Mouse (Mus musculus): ENCODE results near the gene Tmed5.
"Not testable (repeated sequence)": the region's sequence is repeated elsewhere in the genome, so short reads cannot be mapped to it uniquely, and the experiment has no call there.

The Tmed5 gene

DNA sequence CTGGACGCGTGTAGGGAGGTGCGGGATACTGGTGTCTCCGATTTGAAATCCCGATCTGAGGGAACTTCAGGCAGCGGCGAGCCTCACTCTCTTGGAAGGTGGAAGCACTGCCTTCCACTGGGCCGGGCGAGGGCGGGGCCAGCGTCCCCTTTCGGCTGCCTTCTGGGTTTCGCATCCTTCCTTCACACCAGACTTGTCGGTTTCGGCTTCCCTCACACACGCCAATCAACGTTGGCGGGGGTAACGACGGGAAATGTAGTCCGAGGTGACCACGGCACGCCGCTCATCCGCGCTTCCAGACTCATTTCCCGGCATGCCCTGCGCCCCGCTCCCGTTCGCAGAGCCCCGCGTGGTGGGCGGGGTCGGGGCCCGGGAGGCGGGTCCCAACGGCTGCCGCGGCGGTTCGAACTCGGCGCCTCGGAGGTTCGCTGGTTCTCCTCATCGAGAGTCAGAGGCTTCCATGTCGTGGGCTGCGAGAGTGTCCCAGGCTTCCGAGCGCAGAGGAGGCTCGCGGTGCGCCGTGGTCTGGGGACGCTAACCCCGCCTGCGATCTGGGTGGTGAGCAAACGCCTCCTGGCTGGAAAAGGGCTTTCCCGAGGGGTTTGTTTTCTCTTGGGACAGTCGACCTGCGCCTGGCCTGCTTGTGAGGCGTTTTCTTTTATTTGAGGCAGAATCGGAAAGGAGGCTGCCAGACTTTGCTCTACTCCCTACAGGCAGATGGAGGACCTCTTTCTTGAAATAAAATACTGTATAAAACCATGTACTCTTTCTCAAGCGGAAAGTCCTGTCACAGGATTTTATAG lies at the start of gene Tmed5, which contains the start of gene Ccdc18:
Gene Tmed5 (minus strand): TSS at position 180 of the 803 bp plus-strand sequence.
Gene Ccdc18 (plus strand): TSS at position 435 of the 803 bp plus-strand sequence.
- peak; percentile 96 for DNase-seq (ENCODE audit: low read depth, low spot score)

DNA sequence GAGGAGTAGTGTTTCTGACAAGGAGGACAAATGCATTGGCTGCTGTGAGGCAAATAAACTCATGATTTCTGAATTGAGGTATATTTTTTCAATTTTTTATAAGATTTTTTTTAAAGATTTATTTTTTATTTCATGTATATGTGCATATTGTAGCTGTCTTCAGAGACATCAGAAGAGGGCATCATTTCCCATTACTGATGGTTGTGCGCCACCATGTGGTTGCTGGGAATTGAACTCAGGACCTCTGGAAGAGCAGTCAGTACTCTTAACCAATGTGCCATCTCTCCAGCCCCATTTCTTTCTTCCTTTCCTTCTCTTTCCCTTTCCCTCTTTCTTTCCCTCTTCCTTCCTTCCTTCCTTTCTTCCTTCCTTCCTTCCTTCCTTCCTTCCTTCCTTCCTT lies 31.3 kb upstream of the Tmed5 start:
- DNase-seq (ENCODE audit: low read depth, low spot score): no peak

DNA sequence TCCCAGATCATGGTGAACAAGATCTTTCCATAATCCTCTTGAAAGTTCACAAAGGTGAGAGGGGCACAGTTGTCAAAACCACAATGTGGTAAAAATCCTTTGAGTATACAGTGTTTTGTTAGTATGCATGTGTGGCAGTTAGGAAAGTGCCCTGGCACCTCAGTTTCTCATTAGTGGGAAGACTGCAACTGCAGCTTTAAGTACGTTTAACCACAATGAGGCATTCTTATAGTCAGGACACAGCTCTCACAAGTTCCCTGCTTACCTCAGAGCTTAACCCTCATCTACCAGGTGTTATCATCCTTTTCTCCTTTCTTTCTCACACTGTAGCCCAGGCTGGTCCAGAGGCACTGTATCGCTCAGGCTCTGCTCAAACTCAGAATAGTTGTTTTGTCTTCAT lies 28.4 kb upstream of the Tmed5 start:
- no peak for DNase-seq (ENCODE audit: low read depth, low spot score)

DNA sequence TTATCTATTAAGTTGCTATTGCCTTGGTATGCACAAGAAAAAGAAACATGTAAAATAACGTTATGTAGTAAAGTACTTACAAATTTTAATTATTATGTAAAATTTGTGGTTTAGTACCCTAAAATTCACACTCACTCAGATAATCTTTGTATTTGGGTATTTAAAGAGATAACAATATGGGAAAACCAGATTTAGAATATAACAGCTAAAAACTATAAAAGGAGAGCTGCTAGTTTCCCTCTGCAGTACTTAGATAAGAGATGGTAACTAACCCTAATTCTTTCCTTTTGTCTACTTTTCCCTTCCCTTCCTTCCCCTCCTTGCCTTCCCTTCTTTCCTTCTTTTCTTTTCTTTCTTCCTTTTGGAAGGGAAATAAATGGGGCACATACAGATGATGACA lies 20.2 kb upstream of the Tmed5 start:
- no peak for DNase-seq (ENCODE audit: low read depth, low spot score)

DNA sequence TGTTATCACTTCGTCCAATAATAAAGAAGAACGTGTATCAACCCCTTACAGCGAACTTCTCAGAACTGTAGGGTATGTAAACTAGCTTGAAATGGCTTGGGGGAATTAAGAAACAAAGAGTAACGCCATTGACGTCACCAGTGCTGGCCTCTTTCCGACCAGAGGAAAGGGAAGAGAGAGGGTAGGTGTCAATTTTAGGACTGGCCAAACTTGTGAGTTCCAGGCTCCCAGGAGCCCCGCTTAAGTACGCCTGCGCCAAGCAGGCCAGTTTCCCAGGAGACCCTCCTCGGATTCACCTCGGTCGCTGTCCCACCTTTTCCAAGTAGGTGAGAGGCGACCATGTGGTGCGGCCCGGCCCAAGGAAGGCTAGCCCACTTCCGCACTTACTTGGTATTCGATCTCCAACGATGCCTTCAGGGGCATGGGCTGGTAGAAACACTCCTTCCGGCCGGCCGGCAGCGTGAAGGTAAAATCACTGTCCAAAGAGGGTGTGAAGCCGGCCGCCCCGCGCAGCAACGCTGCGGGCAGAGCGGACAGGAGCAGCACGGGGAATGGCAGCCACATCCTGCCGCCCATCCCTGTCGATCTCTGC lies 475 bp downstream of the Tmed5 start:
- DNase-seq (ENCODE audit: low read depth, low spot score): no peak

DNA sequence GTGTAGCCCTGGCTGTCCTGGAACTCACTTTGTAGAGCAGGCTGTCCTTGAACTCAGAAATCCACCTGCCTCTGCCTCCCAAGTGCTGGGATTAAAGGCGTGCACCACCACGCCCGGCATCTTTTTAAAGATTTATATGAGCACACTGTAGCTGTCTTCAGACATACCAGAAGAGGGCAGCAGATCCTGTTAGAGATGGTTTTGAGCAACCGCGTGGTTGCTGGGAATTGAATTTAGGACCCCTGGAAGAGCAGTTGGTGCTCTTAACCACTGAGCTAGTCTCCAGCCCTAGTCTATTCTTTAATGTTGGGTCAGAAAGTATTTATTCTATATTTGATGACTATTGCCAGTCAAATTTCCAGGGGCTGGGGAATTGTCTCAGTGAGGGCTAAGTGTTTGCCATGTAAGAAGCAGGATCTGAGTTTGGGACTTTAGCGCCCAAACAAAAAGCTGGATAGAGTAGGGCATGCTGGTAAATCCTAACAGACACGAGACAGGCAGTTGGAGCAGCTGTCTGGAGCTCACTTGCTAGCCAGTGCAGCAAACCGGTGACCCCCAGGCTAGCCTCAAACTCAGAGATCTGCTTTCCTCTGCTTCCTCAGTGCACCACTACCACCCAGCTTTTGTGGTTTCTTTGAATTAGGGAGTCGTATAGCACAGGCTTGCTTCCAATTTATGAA lies 12.1 kb downstream of the Tmed5 start:
- peak; percentile 46 for DNase-seq (ENCODE audit: low read depth, low spot score)

DNA sequence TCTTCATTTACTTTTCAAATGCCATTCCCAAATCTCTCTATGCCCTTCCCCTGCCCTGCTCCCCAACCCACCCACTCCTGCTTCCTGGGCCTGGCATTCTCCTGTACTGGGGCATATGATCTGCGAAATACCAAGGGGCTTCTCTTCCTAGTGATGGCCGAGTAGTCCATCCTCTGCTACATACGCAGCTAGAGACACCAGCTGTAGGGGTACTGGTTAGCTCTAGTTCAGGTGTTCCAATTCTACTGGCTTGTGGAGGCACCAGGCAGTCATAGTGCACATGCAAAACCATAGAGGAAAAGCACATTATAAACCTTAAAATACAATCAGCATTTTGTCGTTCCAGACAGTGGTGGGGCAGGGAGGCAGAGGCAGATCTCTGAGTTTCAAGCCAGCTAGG lies 14.7 kb downstream of the Tmed5 start:
- DNase-seq (ENCODE audit: low read depth, low spot score): no peak

DNA sequence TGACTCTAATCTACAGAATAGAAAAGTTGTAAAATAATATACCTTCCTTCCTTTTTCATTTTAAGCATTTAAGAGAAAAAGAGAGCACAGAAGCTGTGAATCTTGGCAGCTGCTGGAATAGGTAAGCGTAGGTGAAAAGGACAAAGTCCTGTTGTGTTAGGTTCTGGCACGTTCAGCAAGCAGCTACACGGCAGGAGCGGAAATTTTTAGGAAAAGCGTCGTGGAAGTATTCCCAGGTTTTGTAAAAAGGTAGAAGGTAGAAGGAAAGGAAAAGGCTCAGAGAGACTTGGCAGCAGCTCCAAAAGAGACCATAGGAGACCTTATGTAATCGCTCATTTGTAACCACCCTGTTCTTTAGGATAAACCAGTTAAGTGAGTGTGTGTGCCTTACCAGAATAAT lies 23.1 kb downstream of the Tmed5 start:
- no peak for DNase-seq (ENCODE audit: low read depth, low spot score)

DNA sequence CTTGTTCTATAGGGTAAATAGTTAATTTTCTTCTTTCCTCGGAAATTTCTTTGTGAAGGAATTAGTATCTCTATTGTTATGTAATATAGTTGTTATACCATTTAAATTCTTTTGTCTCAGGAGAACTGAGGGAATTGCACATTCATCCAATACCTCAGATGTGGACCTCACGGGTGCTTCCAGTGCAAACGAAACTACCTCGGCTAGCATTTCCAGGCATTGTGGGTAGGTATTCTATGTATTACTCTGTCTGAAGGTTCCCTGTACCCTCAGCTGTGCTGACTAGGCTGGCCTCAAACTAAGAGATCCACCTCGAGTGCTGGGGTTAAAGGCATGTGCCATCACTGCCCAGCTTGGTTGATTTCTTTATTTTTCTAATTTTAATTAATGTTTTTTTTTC lies 28.1 kb downstream of the Tmed5 start:
- no peak for DNase-seq (ENCODE audit: low read depth, low spot score)

DNA sequence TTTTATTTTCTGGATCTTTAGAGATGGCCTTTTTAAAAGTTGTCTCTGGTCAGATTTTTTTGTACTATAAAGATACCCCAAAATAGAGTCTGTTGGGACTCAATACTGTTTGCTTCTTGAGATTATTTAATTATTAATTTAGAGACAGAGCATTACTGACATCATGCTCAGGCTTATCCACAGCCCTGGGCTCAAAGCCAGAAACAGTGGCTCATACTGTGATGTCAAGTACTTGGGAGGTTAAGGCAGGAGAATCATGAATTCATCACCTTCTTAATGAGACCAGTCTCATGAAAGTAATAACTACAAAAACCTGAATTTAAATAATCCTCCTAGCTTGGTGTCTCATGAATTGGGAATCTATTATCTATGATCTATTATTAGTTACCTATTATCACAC lies 32.2 kb downstream of the Tmed5 start:
- no peak for DNase-seq (ENCODE audit: low read depth, low spot score)

DNA sequence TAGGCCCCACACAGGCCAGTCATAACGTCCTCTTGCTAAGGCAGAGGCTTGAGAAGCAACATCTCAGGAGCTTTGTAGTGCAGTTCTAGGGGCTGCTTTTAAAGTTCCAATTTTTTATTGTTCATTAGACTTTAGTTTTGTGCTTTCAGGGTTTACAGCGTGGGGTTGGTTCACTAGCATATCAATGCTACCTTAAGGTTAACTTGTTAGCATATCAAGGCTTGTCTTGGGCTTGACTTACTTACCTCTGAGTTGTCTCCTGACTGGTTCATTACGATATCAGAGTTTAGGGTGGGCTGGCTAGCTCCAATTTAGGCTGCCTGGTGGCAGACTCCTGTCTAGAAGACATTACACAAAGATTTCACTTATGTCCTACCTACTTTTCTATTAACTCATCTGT lies 34.7 kb downstream of the Tmed5 start:
- no peak for DNase-seq (ENCODE audit: low read depth, low spot score)

DNA sequence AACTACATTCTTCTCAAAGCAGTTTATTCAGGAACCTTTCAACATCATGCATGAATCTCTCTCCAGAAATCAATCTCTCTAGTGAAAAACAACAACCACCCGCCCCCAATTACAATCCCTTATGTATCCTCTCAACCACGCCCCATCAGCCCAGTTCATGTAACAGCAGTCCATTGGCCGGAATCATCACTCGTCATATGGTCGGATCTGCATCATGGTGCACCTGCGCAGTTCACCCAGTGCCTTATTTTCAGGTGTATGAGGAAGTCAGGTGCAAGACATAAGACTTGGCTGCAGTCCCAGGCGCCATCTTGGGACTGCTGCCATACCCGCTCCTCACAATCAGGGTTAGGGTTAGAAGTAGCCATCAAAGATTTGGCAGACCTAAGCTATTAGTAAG lies 39.7 kb downstream of the Tmed5 start:
- not testable (repeated sequence) for DNase-seq (ENCODE audit: low read depth, low spot score)

DNA sequence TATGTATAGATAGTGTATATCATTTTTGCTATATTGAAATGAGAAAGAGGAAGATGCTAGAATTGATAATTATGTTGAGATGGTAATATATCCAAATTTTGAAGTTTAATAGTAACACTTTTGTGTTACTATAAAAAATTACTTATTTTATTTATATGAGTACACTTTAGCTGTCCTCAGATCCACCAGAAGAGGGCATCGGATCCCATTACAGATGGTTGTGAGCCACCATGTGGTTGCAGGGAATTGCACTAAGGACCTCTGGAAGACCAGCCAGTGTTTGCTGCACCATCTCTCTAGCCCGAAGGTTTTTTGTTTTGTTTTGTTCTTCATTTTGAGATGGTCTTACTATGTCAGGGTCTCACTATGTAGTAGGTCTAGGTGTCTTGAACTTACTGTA lies 47.0 kb downstream of the Tmed5 start:
- DNase-seq (ENCODE audit: low read depth, low spot score): no peak

DNA sequence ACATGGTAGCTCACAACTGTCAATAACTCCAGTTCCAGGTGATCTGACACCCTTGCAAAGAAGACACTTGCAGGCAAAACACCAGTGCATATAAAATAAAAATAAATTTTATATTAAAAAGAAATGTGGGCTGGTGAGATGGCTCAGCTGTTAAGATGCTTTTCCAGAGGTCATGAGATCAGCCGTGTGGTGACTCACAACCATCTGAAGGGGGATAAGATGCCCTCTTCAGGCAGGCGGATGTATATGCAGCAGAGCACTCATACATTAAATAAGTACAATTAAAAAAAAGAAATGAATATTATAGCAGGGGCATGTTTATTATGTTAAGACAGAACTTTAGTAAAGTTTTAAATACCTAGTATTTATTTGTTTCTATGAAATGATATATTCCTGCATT lies 50.0 kb downstream of the Tmed5 start:
- no peak for DNase-seq (ENCODE audit: low read depth, low spot score)

DNA sequence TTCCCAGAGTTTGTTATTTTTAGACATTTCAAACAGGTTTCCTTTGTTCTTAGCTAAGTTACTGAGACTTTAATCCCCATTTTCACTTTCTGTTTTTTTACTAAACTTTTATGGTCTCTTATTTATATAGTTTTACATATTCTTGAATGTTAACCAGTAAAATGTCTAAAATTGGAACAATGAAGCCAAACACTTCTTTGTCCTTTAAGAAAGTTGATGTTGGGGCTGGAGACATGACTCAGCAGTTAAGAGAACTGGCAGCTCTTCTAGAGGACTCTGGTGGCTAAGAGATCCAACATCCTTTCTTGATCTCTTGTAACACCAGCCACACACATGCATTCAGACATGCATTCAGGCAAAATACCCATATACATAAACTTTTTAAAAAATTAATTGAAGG lies 52.8 kb downstream of the Tmed5 start:
- no peak for DNase-seq (ENCODE audit: low read depth, low spot score)

DNA sequence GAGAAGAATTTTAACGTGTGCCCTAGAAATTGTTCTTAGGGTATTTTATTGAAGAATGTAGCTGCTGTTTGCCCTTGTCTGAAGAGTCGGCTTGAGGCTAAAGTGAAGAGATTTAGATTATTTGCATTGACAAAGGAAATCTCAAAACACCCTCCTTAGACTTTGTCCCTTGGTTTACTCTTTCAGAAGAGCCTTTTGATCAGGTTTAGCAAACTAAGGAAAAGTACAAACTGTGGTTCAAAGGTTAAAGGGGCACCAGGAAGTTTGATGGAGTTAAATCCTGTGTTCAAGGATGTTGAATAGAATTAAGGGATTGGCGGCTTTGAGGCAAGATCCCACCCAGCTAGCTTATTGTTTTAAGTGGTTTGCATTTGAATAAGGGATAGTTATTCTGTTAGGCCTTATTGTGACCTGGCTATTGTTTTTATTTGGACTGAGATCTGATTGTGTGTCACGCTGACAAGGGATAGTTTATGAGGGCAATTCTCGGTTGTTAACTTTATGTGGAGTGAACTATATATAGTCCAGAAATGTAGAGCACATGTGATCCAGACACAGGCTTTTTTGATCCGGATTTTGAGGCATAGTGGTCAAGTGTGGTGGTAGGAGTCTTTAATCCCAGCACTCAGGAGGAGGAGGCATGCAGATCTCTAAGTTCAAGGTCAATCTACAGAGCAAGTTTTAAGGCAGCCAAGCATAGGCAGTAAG lies 55.4 kb downstream of the Tmed5 start:
- DNase-seq (ENCODE audit: low read depth, low spot score): no peak

DNA sequence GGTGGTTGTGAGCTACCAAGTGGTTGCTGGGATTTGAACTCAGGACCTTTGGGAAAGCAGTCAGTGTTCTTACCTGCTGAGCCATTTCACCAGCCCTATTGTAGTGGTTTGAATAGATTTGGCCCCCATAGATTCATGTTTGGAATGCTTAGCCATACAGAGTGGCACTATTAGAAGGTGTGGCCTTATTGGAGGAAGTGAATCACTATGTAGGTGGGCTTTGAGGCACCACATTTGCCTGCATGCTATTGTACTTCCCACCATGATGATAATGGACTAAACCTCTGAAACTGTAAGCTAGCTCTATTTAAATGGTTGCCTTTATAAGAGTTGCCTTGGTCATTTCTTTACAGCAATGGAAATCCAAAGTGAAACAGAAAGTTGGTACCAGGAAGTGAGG lies 56.2 kb downstream of the Tmed5 start:
- DNase-seq (ENCODE audit: low read depth, low spot score): no peak

DNA sequence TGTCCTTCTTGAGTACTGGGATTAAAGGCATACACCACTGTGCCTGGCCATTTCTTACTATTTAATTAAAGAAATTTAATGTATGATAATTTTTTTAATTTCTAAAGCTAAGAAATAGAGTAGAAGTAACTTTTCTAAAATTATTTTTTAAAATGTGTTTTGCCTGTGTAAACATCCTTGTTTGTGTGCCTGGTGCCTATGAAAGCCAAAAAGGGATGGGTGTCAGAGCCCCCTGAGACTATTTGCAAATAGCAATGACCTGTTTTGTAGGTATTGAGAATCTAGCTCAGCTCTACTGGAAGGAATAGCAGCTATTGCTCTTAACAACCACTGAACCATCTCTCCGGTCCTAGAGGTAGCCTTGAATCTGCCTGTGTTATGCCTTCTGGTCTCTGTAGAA lies 60.1 kb downstream of the Tmed5 start:
- DNase-seq (ENCODE audit: low read depth, low spot score): no peak

DNA sequence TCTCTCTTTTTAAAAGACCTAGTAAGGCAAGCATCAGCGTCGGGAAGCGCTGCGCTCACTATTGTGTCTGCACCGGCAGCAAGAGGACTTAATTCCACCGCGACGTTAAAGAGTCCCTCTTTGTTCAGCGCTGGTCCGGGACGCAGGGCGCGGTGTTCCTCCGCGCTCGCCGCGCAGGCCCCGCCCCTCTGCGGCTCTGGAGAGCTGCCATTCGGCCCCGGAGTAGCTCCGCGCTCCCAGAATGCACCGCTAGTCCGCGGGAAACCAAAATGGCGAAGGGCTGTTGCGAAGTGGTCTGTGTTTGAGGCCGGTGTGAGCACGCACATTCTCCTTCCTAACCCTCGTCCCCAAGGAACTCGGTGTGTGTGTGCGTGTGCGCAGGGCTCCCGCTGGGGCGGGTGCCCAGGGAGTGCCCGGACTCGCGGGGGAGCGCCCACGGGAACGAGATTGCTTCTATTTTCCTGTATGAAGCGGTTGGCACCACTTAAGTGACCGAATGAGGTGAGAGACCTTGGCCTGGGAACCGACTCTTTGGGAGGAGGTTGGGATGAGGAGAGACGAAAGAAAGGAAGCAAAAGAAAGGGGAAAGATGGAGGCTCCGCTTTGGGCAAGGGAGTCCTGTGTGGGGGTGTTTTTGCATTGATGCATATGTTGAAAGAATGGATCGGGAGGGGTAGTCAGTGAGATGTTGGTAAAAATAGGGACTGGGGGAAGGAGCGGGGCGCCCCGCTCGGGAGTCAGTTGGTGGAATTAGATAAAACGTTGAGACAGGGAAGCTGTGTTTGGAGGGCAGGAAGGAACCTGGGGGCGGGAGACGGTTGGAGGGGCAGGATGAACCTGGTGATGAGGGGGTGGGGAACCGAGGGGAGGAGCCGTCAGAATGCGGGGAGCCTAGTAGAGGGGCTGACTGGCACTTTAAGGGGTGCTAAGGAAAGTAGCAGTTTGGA lies 66.7 kb downstream of the Tmed5 start, which contains the start of gene Mtf2:
Gene Mtf2 (plus strand): TSS at position 210 of the 947 bp plus-strand sequence.
- peak; percentile 93 for DNase-seq (ENCODE audit: low read depth, low spot score)

DNA sequence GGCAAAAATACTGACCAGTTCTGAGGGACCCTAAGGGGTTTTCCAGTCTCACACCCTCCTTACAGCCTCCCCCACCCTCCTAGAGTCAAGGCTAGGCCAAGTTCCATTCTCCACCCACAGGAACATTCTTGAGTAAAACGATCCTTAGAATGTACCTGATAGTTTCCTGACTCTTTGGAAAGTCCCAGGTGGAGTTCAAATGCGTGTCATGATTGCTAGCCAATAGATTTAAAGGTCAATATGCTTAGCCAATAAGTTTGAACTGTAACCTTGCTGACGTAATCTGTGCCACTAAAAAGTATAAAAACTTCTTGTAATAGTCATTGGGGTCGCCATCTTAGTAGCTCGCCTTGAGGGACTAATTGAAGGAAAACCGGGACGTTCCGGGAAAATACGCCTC lies 72.0 kb downstream of the Tmed5 start:
- DNase-seq (ENCODE audit: low read depth, low spot score): no peak

Measured in WW6 (cell line).